Mouse (Mus musculus): ENCODE results near the gene Pex16. TPM values are rescaled to one million over a fixed set of nuclear protein-coding genes. Genes with fewer than 3 reads are reported as not detected.
A peak's percentile ranks its signal among the peaks of the same experiment; 100 is the strongest.

Gene Pex16
- polyA plus RNA-seq, 1 experiment from 2014 or later, result 19.6 TPM

- Histone ChIP-seq H3K9ac (ENCODE audit: low read depth, low read length) (peak overlapping the region; percentile 76), H3K27me3 (replicated peaks; ENCODE audit: control insufficient read depth, insufficient read depth, low read length) (no peaks in the 10 kb centered on the region), H3K4me3 (ENCODE audit: low read depth, low read length) (peak overlapping the region; percentile 73), H3K4me1 (ENCODE audit: control insufficient read depth, insufficient read depth, low read length) (peaks cover 20% of the 10 kb centered on the region; the same call in 1 of the 2 replicates), H3K36me3 (ENCODE audit: control insufficient read depth, insufficient read depth, low read length) (peaks cover 33% of the 10 kb centered on the region), H3K27ac (replicated peaks; ENCODE audit: low read depth, low read length) (peak overlapping the region; percentile 83), H3K4me2 (ENCODE audit: low read depth, low read length) (peak overlapping the region; percentile 86), H3K9me3 (ENCODE audit: control insufficient read depth, low read length) (no peaks in the 10 kb centered on the region)
- peak; percentile 93 for ATAC-seq (ENCODE audit: low read depth)
- WGBS, result under 1% methylated on average over 37 of the region's 62 CpGs
- peak; percentile 97 for DNase-seq (ENCODE audit: low spot score)
Measured at GRCm38 (mm10) chr2:92388891-92389641, 14.6 kb downstream of the Pex16 start.

GRCm38 (mm10) chr2:92389645-92390044, 15.2 kb downstream of the Pex16 start:
- no peak for DNase-seq (ENCODE audit: low spot score)
- peaks cover 20% of the 10 kb centered on the region; the same call in 1 of the 2 replicates for H3K4me1 ChIP-seq (ENCODE audit: control insufficient read depth, insufficient read depth, low read length)
- no peaks in the 10 kb centered on the region for H3K27me3 ChIP-seq (replicated peaks; ENCODE audit: control insufficient read depth, insufficient read depth, low read length)
- H3K27ac ChIP-seq (replicated peaks; ENCODE audit: low read depth, low read length), result peak overlapping the region; percentile 83; the same call in 1 of the 2 replicates
- ATAC-seq (ENCODE audit: low read depth), result no peak; the same call in 1 of the 2 replicates
- H3K9me3 ChIP-seq (ENCODE audit: control insufficient read depth, low read length), result no peaks in the 10 kb centered on the region
- 4% methylated on average over 10 of the region's 10 CpGs for WGBS
- peak overlapping the region; percentile 76 for H3K9ac ChIP-seq (ENCODE audit: low read depth, low read length)
- H3K4me2 ChIP-seq (ENCODE audit: low read depth, low read length), result peak overlapping the region; percentile 86
- H3K4me3 ChIP-seq (ENCODE audit: low read depth, low read length), result peak overlapping the region; percentile 73
- H3K36me3 ChIP-seq (ENCODE audit: control insufficient read depth, insufficient read depth, low read length), result peaks cover 28% of the 10 kb centered on the region

GRCm38 (mm10) chr2:92390206-92390930, 15.9 kb downstream of the Pex16 start:
- H3K9ac ChIP-seq (ENCODE audit: low read depth, low read length), result no peak overlapping the region
- H3K36me3 ChIP-seq (ENCODE audit: control insufficient read depth, insufficient read depth, low read length), result peaks cover 20% of the 10 kb centered on the region
- ATAC-seq (ENCODE audit: low read depth) (no peak), DNase-seq (ENCODE audit: low spot score) (no peak)
- H3K4me3 ChIP-seq (ENCODE audit: low read depth, low read length), result no peak overlapping the region
- H3K9me3 ChIP-seq (ENCODE audit: control insufficient read depth, low read length), result no peaks in the 10 kb centered on the region
- 84% methylated on average over 6 of the region's 6 CpGs for WGBS
- no peak overlapping the region; the same call in 1 of the 2 replicates for H3K27ac ChIP-seq (replicated peaks; ENCODE audit: low read depth, low read length)
- no peak overlapping the region for H3K4me2 ChIP-seq (ENCODE audit: low read depth, low read length)
- H3K27me3 ChIP-seq (replicated peaks; ENCODE audit: control insufficient read depth, insufficient read depth, low read length), result no peaks in the 10 kb centered on the region
- H3K4me1 ChIP-seq (ENCODE audit: control insufficient read depth, insufficient read depth, low read length), result peaks cover 20% of the 10 kb centered on the region; the same call in 1 of the 2 replicates

- H3K4me1 ChIP-seq (ENCODE audit: control insufficient read depth, insufficient read depth, low read length), result peaks cover 20% of the 10 kb centered on the region; the same call in 1 of the 2 replicates
- H3K27ac ChIP-seq (replicated peaks; ENCODE audit: low read depth, low read length), result no peak overlapping the region
- 85% methylated on average over 8 of the region's 8 CpGs for WGBS
- peak overlapping the region; percentile 56 for H3K4me2 ChIP-seq (ENCODE audit: low read depth, low read length)
- H3K9ac ChIP-seq (ENCODE audit: low read depth, low read length), result no peak overlapping the region
- no peak overlapping the region for H3K4me3 ChIP-seq (ENCODE audit: low read depth, low read length)
- DNase-seq (ENCODE audit: low spot score), result no peak
- H3K27me3 ChIP-seq (replicated peaks; ENCODE audit: control insufficient read depth, insufficient read depth, low read length), result no peaks in the 10 kb centered on the region
- peaks cover 13% of the 10 kb centered on the region; the same call in 1 of the 2 replicates for H3K36me3 ChIP-seq (ENCODE audit: control insufficient read depth, insufficient read depth, low read length)
- ATAC-seq (ENCODE audit: low read depth), result no peak
- no peaks in the 10 kb centered on the region for H3K9me3 ChIP-seq (ENCODE audit: control insufficient read depth, low read length)
Measured at GRCm38 (mm10) chr2:92391116-92391515, 16.6 kb downstream of the Pex16 start.

GRCm38 (mm10) chr2:92391703-92392317, 17.3 kb downstream of the Pex16 start:
- Histone ChIP-seq H3K9me3 (ENCODE audit: control insufficient read depth, low read length) (no peaks in the 10 kb centered on the region), H3K4me1 (ENCODE audit: control insufficient read depth, insufficient read depth, low read length) (peaks cover 20% of the 10 kb centered on the region; the same call in 1 of the 2 replicates), H3K4me3 (ENCODE audit: low read depth, low read length) (peak overlapping the region; percentile 35), H3K4me2 (ENCODE audit: low read depth, low read length) (peak overlapping the region; percentile 56), H3K27ac (replicated peaks; ENCODE audit: low read depth, low read length) (peak overlapping the region; percentile 77), H3K27me3 (replicated peaks; ENCODE audit: control insufficient read depth, insufficient read depth, low read length) (no peaks in the 10 kb centered on the region), H3K36me3 (ENCODE audit: control insufficient read depth, insufficient read depth, low read length) (peaks cover 7% of the 10 kb centered on the region; the same call in 1 of the 2 replicates), H3K9ac (ENCODE audit: low read depth, low read length) (peak overlapping the region; percentile 64)
- ATAC-seq (ENCODE audit: low read depth) (no peak), DNase-seq (ENCODE audit: low spot score) (no peak)
- WGBS, result 28% methylated on average over 11 of the region's 11 CpGs

GRCm38 (mm10) chr2:92392318-92393264, 18.1 kb downstream of the Pex16 start:
- WGBS, result 3% methylated on average over 25 of the region's 26 CpGs
- Histone ChIP-seq H3K4me3 (ENCODE audit: low read depth, low read length) (peak overlapping the region; percentile 35), H3K9ac (ENCODE audit: low read depth, low read length) (peak overlapping the region; percentile 64), H3K27ac (replicated peaks; ENCODE audit: low read depth, low read length) (peak overlapping the region; percentile 77), H3K9me3 (ENCODE audit: control insufficient read depth, low read length) (no peaks in the 10 kb centered on the region), H3K27me3 (replicated peaks; ENCODE audit: control insufficient read depth, insufficient read depth, low read length) (no peaks in the 10 kb centered on the region), H3K36me3 (ENCODE audit: control insufficient read depth, insufficient read depth, low read length) (no peaks in the 10 kb centered on the region), H3K4me2 (ENCODE audit: low read depth, low read length) (peak overlapping the region; percentile 56), H3K4me1 (ENCODE audit: control insufficient read depth, insufficient read depth, low read length) (peaks cover 20% of the 10 kb centered on the region; the same call in 1 of the 2 replicates)
- DNase-seq (ENCODE audit: low spot score), result peak; percentile 87
- peak; percentile 16 for ATAC-seq (ENCODE audit: low read depth)

- no peak overlapping the region for H3K4me2 ChIP-seq (ENCODE audit: low read depth, low read length)
- no peak overlapping the region for H3K9ac ChIP-seq (ENCODE audit: low read depth, low read length)
- H3K36me3 ChIP-seq (ENCODE audit: control insufficient read depth, insufficient read depth, low read length), result no peaks in the 10 kb centered on the region
- WGBS, result 88% methylated on average over 3 of the region's 3 CpGs
- peaks cover 8% of the 10 kb centered on the region; the same call in 1 of the 2 replicates for H3K4me1 ChIP-seq (ENCODE audit: control insufficient read depth, insufficient read depth, low read length)
- no peak overlapping the region for H3K27ac ChIP-seq (replicated peaks; ENCODE audit: low read depth, low read length)
- no peak for DNase-seq (ENCODE audit: low spot score)
- no peaks in the 10 kb centered on the region for H3K9me3 ChIP-seq (ENCODE audit: control insufficient read depth, low read length)
- no peaks in the 10 kb centered on the region; the same call in 1 of the 2 replicates for H3K27me3 ChIP-seq (replicated peaks; ENCODE audit: control insufficient read depth, insufficient read depth, low read length)
- no peak for ATAC-seq (ENCODE audit: low read depth)
- H3K4me3 ChIP-seq (ENCODE audit: low read depth, low read length), result no peak overlapping the region
Measured at GRCm38 (mm10) chr2:92395535-92395934, 21.1 kb downstream of the Pex16 start.
